Mouse (Mus musculus) thymus, adult 2 months (tissue): ENCODE results near the gene Cc2d1b.

ENCODE experiments used
- CTCF ChIP-seq: fragments of 200-500 bp; IDR thresholded peaks from 2 replicates; pipeline ENCODE4 v1.5.1; 2012; ENCODE audit warnings: mild to moderate bottlenecking, control low read depth, low read length, moderate library complexity, borderline replicate concordance; ENCODE audit not compliant: control insufficient read depth, poor library complexity, insufficient read depth; ENCODE audit errors: extremely low read depth
- POLR2A ChIP-seq: fragments of 200-500 bp; IDR thresholded peaks from 2 replicates; pipeline ENCODE4 v1.6.1; 2012; ENCODE audit warnings: mild to moderate bottlenecking, low read length, control low read depth, moderate library complexity; ENCODE audit not compliant: control insufficient read depth, poor library complexity, insufficient read depth; ENCODE audit errors: extremely low read depth

GRCm38 (mm10) chr4:108637721-108638120, 18.0 kb downstream of the Cc2d1b start:
- no peak for TF ChIP-seq POLR2A
- TF ChIP-seq CTCF = no peak
